Mouse (Mus musculus) adipocyte (in vitro differentiated cells): Measurements from ENCODE around the gene Gm49673.
"Not testable (repeated sequence)": the region's sequence is repeated elsewhere in the genome, so short reads cannot be mapped to it uniquely, and the experiment has no call there.

Experiments
- DNase-seq: peaks from one replicate; pipeline ENCODE4 v3.0.0-alpha.2; 2016; ENCODE audit warnings: low spot score

Gene Gm49673

DNA sequence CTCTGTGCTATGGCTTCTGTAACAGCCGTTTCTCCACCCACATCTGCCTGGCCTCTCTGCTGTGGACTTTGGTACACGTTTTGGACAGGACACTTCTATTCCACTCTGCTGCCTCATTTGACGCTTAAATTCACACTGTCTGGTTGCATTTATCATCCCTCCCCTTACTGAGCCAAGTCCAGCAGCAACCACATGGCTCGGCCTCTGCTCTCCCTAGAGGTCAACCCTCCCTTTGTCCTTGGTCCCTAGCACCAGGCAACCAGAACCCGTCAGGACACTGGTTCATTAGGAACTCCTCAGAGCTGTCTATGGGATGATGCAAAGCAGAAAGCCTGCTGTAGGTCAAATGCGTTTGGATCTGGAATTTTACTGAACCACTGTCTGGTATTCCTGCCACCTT is 16.7 kb downstream of the Gm49673 start:
- not testable (repeated sequence) for DNase-seq

DNA sequence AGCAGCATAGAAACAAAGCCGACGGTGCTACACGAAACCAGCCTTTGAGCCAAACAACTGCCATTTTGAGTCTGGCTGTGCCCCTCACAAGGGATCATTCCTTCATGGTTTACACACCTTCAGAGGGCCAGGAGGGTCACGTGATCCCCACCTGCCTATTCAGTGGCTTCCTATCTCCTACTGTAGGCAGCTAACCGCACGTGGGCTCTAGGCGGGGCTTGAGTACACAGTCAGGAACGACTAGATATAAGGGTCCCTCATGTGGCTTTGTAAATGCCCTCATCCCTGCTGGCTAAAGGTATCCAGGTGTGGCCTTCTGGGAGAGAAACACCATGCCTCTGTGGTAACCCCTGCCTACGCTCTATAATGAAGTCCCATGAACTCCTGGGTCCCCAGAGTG is 18.0 kb downstream of the Gm49673 start:
- not testable (repeated sequence) for DNase-seq

DNA sequence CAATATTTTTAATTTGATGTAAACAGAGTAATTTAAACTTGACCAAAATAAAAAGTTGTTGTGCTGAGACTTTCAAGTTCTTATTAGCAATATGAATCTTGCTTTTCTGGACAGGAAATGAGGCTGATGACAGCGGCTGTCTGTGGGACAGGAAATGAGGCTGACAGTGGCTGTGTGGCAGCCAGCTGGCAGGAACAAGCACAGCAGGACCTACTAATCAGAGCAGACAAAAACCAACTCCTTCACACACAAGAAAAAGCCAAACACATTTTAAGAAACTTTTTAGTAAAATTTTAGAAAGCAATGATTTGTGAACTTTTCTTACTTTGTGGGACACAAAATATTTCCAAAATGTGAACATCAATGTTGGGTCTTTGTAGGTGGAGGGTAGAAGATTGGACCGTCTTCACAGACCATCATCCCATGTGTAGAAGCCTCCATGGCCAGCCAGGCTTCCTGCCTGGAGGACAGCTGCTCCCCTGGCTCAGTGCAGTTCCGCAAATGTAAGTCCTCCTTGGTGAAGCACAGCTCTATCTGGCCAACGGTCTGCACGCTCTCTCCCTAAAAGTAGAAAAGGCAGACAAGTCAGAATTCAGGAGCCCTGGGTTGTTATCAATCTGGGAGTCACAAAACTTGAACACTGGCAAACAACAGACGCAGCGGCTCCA is 19.1 kb downstream of the Gm49673 start:
- DNase-seq, result not testable (repeated sequence)

DNA sequence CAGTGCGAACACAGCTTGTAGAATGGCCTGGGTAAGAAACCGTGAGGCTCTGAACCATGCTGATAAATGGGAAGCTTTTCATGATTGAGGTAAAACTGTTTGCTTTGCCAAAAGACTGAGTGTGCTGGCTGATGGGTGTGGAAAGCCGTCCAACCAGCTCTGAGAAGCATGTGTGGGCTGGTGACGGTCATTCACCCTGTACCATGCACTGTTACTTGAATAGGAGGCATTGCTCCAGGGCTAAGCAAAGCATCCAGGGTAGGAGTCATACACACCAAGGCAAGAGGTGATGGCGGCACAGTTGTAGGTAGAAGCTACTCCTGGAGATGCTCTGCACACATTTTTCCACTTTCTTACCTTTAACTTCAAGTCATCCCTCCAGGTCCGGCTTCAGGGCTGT is 23.0 kb downstream of the Gm49673 start:
- not testable (repeated sequence) for DNase-seq

DNA sequence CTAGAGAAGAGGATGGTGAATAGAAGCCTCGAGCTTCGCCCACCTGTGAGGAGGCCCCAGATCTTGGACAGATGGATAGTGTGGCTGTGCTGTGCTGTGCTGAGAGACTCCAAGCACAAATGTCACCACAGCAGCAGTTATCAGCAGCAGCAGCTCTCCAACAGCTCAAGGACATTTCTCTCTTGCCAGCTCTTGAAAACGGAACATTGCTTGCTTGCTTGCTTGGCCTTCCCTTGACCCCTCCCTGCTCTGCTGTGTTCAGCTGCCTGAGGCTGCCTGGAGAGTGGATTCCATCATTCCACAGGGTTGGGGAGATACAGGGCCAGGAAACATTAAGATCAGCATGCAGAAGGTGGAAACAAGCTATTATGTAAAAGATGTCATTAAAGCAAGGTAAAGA is 24.6 kb downstream of the Gm49673 start:
- not testable (repeated sequence) for DNase-seq

DNA sequence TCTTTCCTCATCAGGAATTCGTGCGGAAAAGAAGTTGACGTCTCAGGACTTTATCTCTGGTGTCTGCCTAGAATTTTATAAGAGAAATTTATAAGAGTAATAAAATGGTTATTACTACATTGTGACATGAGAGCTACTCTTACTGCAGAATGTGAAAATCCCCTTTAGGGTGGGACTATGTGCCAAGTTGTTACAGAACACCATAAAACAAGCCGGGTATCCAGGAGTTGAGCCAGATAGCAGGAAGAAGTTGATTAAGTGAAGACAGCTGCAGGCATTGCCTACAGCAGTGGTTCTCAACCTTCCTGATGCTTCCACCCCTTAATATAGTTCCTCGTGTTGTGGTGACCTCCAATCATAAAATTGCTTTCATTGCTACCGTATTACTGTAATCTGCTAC is 30.7 kb downstream of the Gm49673 start:
- DNase-seq, result not testable (repeated sequence)

DNA sequence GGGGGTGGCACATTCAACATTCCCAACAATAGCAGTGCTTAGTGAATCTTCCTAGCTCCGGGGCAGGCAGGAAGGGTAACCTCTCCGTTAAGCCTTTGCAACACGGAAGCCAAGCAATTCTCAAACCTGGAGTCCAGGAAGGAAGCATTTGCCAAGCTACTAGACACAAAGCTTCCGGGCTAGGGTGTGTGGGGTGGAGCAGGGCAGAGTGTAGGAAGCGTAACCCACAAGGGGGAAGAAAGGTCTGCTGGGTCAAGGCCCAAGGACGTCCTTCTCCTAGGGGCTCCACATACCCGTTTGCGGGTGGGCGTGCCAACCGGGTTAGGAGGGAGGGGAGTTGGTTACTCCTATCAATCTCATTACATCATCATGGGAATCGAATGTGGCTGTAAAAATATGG is 31.2 kb downstream of the Gm49673 start:
- DNase-seq, result not testable (repeated sequence)

DNA sequence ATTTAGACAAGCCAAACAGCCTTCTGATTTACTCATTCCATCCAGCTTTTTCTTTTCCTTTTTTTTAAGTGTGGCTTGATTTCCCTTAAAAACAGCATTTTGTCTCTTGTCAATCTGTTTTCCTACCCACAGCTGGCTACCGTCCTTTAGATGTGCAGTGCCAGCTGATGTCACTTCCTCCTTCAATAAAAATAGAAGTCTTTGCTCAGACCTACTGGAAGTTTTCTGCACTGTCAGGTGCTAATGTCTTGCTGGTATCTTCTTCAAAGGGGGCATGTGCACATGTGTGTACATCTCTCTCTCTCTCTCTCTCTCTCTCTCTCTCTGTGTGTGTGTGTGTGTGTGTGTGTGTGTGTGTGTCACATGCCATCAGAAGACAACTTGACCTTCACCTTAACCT is 35.4 kb downstream of the Gm49673 start:
- DNase-seq, result not testable (repeated sequence)

DNA sequence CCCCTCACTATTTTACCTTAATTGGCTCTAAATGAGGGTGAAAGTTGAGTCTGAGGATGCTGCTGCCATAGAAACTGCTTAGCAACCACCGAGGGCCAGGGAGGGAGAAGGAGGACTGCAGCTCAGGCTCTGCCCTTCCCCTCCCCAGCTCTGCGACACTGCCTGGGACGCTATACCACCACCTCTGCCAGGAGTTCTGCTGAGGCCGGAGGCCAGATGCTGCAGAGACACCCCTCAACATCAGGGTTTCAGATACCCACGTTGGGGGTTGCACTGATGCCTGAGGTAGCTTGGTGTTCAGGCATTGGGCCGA is 46.3 kb downstream of the Gm49673 start:
- DNase-seq, result not testable (repeated sequence)

DNA sequence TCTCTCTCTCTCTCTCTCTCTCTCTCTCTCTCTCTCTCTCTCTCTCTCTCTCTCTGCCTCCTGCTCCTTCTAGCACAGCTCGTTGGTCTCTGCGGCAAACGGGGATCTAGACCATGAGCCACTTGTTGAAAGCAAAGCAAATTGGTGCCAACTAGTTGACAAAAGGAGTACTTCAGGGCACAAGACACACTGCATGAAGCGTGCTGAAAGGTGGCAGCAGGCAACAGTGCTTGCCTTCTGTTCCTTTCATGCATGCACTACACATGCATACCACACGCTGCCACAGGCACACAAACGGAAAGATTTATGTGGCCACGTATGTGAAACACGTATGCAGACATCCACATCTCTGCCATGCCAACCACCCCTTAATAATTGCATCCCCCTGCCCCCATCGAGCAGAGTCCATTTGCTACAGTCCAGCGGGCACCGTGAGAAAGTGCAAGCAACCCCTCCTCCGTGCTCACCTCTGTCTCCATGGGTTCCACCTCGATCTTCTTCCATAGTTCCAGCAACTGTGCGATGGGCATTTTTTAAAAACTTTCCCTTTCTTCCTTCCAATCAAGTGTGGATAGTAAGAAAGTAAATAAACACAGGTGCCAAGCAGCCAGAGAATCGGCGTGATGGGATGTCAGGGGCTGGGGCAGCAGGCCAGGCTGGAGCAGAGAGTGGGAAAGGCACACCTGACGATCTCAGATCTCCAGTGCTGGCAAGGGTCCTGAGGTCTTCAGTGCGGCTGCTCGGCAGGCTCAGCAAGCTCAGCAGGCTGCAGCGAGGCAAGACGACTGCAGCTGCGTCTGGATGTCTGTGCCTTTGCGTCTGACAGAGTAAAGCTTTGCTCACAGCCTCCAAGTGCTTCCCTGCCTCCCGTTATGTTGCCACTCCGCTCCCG is 46.9 kb downstream of the Gm49673 start:
- DNase-seq, result not testable (repeated sequence)

DNA sequence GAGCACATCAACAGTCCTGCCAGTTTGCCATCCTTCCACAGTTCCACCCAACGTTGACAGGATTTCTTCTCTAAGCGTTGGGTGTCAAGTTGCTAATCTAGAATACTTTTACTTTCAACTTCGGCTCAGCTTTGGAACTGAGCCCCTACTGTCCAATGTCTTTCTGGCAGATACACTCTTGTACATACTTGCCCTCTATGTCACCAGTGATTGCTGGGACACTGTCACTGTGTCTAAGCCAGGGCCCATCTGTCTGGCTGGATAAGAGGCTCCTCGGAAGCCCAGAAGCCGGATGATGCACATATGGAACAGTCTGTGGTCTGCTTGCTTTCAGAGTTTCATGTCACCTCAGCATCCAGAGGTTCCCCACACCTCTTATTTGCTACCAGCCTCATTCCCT is 51.4 kb downstream of the Gm49673 start:
- DNase-seq, result not testable (repeated sequence)

DNA sequence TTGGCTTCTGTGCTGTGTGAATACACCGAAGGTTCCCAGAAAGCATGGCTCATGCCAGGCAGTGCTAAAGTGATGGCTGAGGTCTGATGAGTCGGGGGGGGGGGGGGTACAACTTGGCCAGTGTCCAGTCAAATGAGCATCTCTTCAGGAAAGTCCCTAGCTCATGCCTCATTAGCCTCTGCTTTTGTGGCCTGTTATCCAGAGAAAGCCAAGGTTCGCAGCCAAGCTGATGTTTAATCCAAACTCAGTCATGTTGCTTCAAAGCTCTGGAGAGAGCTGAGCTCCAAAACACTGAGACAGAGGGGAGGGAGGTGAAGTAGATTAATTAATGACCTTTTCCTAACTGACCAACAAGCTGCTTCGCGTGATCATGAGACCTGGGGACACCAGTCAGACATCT is 51.9 kb downstream of the Gm49673 start:
- DNase-seq, result not testable (repeated sequence)

DNA sequence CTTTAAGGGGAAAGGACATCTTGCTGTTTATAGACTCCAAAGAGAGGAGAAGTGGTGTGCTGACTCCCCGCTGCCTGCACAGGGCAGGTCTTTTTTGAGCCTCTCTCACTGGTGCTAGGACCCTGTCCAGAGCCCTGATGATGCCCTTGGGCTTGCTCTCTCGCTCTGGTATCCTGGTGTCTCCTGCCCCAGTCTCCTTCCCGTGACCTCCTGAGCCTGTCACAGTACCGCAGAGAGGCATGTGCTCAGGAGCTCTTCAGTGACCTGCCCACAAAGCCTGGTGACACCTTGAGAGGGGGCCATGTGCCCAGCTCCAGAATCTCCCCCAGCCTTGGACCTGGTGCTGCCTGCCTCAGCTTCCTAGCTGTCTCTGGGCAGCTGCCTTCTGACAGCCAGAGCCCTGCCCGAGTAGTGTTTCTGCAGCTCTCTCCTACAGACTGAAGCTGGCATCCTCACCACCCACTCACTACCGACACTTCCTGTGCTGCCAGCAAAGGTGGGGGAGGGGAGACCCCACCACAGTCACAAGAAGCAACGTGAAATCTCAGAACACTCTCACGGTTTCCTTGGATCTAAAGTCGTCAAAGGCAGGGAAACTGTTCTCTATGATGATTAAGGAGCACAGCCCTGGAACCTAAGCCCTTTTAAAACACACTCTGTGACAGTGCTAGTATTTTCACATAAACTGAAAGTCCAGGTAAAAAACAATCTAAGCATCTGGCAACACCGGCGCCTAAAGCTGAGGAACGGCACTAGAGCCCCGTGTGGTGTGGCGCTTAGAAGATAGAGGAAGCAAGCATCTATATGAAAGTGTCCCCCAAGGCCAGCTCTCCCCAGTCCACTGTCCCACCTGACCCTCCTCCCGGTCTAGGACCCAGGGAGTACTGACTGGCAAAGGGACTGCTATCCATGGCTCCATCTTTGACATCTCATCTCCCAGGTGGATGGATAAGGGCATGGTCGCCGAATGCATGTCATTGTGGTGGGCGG is 54.8 kb downstream of the Gm49673 start:
- not testable (repeated sequence) for DNase-seq

DNA sequence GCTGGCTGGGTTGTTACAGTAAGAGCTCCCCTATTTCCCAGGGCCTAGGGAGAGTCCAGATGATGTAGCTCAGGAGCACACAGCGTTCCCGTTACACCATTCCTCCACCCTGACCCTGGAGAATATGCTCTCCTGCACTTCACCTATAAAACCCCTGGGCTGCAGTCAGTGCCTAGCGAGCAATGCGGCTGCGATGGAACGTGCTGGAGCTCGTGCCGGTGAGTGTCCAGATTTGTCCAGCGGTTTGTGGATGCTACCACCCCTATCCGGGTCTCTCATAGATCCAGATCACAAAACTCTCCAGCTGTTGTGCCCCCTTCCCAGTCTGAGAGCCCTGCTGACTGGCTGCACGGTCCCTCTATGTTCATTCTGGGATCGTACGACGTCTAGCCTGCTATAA is 56.3 kb downstream of the Gm49673 start:
- DNase-seq, result not testable (repeated sequence)

DNA sequence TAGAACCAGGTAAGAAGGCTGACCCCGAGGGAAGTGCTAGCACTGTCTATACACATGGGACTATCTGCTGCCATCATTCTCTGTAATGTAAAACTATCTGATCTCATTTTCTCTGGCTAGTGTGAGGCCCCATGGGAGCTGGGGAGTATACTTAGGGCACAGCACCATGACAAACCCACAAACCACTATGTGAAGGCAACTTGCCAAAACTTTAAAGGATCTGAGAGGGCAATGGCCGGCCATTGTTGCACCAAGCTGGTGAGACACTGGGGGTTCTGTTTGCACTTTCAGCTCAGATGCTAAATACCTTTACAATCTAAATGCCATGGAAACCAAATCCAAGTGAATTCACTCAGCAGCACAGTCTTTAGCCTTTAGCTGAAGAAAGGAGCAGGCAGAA is 77.7 kb downstream of the Gm49673 start:
- not testable (repeated sequence) for DNase-seq

DNA sequence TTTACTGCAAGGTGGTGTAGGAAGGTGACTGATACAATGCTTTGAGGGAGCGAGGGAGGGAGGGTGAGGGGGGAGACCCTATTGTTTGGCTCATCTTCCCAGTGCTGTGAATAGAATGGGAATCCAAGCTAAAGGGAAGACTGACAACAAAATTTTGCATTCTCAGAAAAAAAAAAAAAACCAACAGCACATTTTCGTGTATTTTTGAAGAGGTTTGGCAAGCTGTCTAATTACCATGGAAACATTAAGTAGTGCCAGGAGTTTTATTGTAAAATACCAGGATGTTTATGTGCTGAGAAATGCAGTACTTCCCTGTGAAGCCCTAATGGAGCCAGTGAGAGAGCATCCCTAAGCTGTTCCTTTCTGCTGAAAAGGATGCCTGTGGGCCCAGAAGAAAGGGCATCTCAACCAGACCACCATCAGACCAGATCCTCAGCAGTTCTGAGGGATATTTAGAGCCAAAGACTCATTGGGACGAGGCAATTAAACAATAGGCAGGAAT is 90.9 kb downstream of the Gm49673 start:
- DNase-seq, result not testable (repeated sequence)

DNA sequence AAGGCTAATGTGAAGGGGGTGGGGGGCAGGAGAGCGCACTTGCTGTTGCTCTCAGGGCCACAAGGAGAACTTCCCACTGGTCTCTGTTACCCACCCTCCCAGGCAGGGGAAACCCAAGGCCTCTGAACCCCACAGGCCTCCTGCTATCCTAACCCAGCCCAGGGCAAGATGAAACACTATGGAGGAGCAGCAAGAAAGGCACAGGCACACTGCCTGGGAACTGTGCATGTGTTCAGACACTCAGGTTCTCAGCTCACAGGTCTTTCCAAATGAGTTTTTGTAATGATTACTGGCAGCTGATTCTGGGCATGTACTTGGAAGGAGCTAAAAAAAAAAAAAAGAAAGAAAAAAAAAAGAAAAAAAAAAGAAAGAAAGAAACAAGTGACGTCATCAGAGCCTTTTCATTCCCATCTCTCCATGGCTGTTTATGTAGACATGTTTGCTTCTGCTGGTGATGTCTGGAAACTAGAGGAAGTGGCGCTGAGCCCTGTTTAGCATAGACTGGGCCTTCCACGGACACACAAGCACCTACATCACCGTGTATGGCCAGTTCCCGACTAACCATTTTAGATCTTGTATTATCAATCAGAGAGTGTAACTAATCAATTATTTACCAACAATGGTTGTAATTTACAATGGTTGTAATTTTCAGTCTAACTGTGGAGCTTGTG is 91.5 kb downstream of the Gm49673 start:
- not testable (repeated sequence) for DNase-seq

DNA sequence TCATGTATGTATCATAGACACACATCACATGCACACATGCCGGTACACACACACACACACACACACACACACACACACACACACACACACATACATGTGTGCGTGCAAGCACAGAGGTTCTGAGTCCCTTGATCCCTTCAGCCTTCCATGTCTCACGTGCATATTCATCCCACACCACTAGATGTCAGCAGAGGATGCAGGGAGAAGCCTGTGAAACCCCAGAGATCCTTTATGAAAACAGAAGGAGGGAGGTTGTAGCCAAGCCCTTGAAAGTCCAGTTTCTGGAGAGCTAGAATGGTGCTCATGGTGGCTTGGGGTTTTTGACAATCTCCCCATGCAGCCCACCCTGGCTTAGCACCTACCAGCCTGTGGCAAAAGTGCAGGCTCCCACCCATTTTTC is 96.3 kb downstream of the Gm49673 start:
- peak; percentile 51 for DNase-seq

DNA sequence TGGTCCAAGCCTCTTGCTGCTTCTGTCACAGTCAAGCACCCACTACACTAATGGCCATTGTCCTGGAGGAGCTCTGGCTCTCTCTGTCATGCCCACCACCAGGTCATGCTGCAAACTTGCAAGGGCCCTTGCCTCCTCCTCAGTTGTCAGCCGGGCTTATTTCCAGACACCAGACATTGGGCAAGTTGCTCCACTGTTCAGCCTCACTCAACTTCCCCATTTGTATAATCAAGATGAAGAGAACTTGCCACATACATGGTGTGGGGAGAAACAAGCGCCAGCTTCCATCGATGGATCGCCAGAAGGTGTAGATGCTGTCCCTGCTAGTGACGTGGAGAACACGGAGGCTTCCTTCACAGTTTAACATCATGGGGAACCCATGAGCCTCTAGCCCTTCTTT is 97.4 kb downstream of the Gm49673 start:
- not testable (repeated sequence) for DNase-seq

DNA sequence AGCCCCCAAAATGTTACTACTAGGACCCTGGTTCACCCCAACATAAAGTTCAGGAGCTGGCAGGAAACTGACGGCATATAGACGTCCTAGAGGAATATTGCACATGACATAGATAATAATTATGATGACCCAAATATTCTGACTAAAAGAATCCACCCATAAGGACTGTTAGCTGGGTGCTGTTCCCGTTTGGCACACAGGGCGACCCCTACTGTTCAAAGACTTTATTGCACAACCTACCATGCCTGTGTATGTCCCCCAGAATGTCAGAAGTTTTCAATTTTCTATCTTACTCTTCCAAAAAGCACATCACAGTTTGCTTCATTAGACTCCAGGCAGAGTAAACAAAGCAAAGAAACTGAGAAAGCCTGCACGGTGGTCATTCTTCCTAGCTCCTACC is 101.4 kb downstream of the Gm49673 start:
- not testable (repeated sequence) for DNase-seq

DNA sequence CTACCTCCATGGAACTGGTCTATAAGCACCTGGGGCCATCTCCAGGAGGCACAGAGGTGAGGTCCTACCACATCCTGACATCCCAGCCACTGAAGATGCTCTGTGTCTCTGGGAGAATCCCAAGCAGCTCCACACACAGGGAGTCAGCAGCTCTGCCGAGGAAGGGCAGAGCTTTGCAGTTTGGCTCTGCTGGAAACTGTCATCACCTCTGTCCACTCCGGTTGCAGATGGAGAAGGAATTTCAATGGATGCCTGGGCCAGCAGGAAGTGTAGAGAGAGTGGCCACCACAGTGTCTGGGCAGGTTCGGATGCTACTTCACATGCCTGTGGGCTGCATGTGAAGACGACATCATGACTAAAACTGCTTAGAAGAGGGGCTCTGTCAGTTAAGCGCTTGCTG is 106.4 kb downstream of the Gm49673 start:
- DNase-seq, result not testable (repeated sequence)
